Mouse (Mus musculus): Measurements from ENCODE around the gene Hoxd3. TPM values are rescaled to one million over a fixed set of nuclear protein-coding genes. Genes with fewer than 3 reads are reported as not detected.

Hoxd3 gene
- polyA plus RNA-seq, 1 experiment from 2014 or later, result not detected

DNA sequence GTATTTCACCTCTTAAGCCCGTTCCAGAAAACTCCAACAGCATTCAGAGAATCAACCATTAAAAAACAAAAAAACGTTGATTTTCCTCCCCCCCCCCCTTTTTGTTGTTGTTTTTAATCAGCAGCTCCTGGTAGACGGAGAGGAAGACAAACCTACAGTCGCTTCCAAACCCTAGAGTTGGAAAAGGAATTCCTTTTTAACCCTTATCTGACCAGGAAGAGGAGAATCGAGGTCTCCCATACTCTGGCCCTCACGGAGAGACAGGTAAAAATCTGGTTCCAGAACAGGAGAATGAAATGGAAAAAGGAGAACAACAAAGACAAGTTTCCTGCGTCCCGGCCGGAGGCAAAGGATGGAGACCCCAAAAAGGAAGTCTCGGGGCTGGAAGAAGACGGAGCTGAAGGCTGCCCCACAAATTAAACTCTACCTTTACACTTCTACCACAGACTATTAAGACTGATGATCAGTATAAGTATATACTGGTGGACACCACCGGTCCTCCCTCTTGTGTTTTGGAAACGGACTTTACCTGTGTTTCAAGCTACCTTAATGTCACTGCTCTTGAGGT lies 5.2 kb upstream of the Hoxd3 start:
- Histone ChIP-seq H3K36me3 (ENCODE audit: control insufficient read depth, insufficient read depth, low read length) (no peaks in the 10 kb centered on the region), H3K27me3 (ENCODE audit: control insufficient read depth, insufficient read depth, low read length) (peaks cover 94% of the 10 kb centered on the region), H3K4me3 (replicated peaks; ENCODE audit: low read depth, low read length) (no peak overlapping the region), H3K9me3 (ENCODE audit: control insufficient read depth, low read length) (no peaks in the 10 kb centered on the region), H3K4me2 (ENCODE audit: low read length) (no peak overlapping the region), H3K4me1 (ENCODE audit: control insufficient read depth, insufficient read depth, low read length) (no peaks in the 10 kb centered on the region), H3K27ac (replicated peaks; ENCODE audit: low read depth, low read length) (no peak overlapping the region), H3K9ac (replicated peaks; ENCODE audit: low read length) (no peak overlapping the region)
- ATAC-seq (ENCODE audit: low FRiP score, low TSS enrichment) (no peak), DNase-seq (no peak)
- WGBS, result 2% methylated on average over 13 of the region's 13 CpGs

GRCm38 (mm10) chr2:74707599-74707998 lies 4.1 kb upstream of the Hoxd3 start:
- ATAC-seq (ENCODE audit: low FRiP score, low TSS enrichment), result no peak
- Histone ChIP-seq H3K4me3 (replicated peaks; ENCODE audit: low read depth, low read length) (no peak overlapping the region), H3K36me3 (ENCODE audit: control insufficient read depth, insufficient read depth, low read length) (no peaks in the 10 kb centered on the region), H3K4me2 (ENCODE audit: low read length) (no peak overlapping the region), H3K4me1 (ENCODE audit: control insufficient read depth, insufficient read depth, low read length) (0 out of 2 replicates have a peak, but pooled peaks cover 4% of the 10 kb centered on the region), H3K27me3 (ENCODE audit: control insufficient read depth, insufficient read depth, low read length) (peaks cover 96% of the 10 kb centered on the region), H3K27ac (replicated peaks; ENCODE audit: low read depth, low read length) (no peak overlapping the region), H3K9ac (replicated peaks; ENCODE audit: low read length) (no peak overlapping the region), H3K9me3 (ENCODE audit: control insufficient read depth, low read length) (no peaks in the 10 kb centered on the region)
- no peak for DNase-seq
- WGBS, result 7% methylated on average over 7 of the region's 7 CpGs

DNA sequence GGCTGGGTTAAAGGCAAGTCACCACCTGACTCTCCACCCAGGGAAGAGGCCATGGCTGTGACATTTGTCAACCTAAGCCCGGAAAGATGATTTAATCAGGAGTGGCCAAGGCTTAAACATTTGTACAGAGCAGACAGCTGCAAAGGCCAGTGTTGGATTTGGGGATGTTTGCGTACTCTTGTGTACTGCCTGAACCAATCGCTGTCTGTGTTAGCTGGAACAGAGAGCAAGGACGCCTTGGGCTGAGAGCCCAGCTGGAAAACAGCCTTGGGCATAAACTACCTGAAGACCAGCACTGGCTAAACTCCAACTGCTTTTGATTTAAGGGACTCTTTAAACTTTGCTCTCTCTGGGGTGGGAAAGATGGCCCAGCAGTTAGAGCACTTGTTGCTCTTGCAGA lies 3.1 kb upstream of the Hoxd3 start:
- Histone ChIP-seq H3K27ac (replicated peaks; ENCODE audit: low read depth, low read length) (no peak overlapping the region), H3K27me3 (ENCODE audit: control insufficient read depth, insufficient read depth, low read length) (peaks cover 96% of the 10 kb centered on the region), H3K36me3 (ENCODE audit: control insufficient read depth, insufficient read depth, low read length) (no peaks in the 10 kb centered on the region), H3K9me3 (ENCODE audit: control insufficient read depth, low read length) (no peaks in the 10 kb centered on the region), H3K4me2 (ENCODE audit: low read length) (no peak overlapping the region), H3K9ac (replicated peaks; ENCODE audit: low read length) (no peak overlapping the region), H3K4me3 (replicated peaks; ENCODE audit: low read depth, low read length) (no peak overlapping the region), H3K4me1 (ENCODE audit: control insufficient read depth, insufficient read depth, low read length) (0 out of 2 replicates have a peak, but pooled peaks cover 4% of the 10 kb centered on the region)
- 2% methylated on average over 4 of the region's 4 CpGs for WGBS
- no peak for ATAC-seq (ENCODE audit: low FRiP score, low TSS enrichment)
- DNase-seq, result no peak

- WGBS, result 5% methylated on average over 5 of the region's 5 CpGs
- H3K36me3 ChIP-seq (ENCODE audit: control insufficient read depth, insufficient read depth, low read length), result no peaks in the 10 kb centered on the region
- no peak overlapping the region for H3K9ac ChIP-seq (replicated peaks; ENCODE audit: low read length)
- DNase-seq, result no peak
- no peak for ATAC-seq (ENCODE audit: low FRiP score, low TSS enrichment)
- H3K9me3 ChIP-seq (ENCODE audit: control insufficient read depth, low read length), result no peaks in the 10 kb centered on the region
- H3K4me1 ChIP-seq (ENCODE audit: control insufficient read depth, insufficient read depth, low read length), result 0 out of 2 replicates have a peak, but pooled peaks cover 4% of the 10 kb centered on the region
- H3K27me3 ChIP-seq (ENCODE audit: control insufficient read depth, insufficient read depth, low read length), result peaks cover 96% of the 10 kb centered on the region
- H3K4me3 ChIP-seq (replicated peaks; ENCODE audit: low read depth, low read length), result no peak overlapping the region
- no peak overlapping the region for H3K4me2 ChIP-seq (ENCODE audit: low read length)
- no peak overlapping the region for H3K27ac ChIP-seq (replicated peaks; ENCODE audit: low read depth, low read length)
Observed at GRCm38 (mm10) chr2:74709465-74710419, 2.0 kb upstream of the Hoxd3 start.

DNA sequence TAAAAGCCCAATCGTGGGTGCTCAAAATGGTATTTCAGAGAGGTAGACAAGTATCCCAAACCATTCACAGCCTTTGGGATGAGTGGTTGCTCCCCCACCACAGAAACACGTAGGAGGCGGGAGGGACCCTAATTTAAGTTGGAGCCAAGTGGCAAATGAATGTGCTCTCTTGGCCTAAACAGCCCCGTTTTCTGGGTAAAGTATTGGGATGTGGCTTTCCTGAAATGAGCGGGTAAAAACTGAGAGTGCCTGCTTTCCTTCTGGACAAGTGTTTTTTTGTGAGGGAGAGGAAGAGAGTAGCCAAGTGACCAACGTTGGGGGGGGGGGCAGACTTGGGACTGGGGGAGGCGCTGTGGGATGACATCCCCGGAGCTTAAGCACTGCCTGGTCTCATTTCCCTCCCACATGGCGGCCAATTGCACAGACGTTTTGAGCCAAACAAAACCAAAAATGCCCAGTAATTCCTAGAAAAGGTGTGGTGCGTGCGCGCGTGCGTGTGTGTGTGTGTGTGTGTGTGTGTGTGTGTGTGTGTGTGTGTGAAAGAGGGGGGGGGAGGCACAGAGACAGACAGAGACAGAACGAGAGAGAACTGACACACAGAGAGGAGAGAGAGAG lies 691 bp upstream of the Hoxd3 start:
- no peak overlapping the region for H3K9ac ChIP-seq (replicated peaks; ENCODE audit: low read length)
- H3K27ac ChIP-seq (replicated peaks; ENCODE audit: low read depth, low read length), result no peak overlapping the region
- ATAC-seq (ENCODE audit: low FRiP score, low TSS enrichment), result no peak
- DNase-seq, result no peak
- H3K4me3 ChIP-seq (replicated peaks; ENCODE audit: low read depth, low read length), result no peak overlapping the region
- 0 out of 2 replicates have a peak, but pooled peaks cover 4% of the 10 kb centered on the region for H3K4me1 ChIP-seq (ENCODE audit: control insufficient read depth, insufficient read depth, low read length)
- H3K36me3 ChIP-seq (ENCODE audit: control insufficient read depth, insufficient read depth, low read length), result no peaks in the 10 kb centered on the region
- no peak overlapping the region for H3K4me2 ChIP-seq (ENCODE audit: low read length)
- 2% methylated on average over 16 of the region's 16 CpGs for WGBS
- H3K27me3 ChIP-seq (ENCODE audit: control insufficient read depth, insufficient read depth, low read length), result peaks cover 98% of the 10 kb centered on the region
- no peaks in the 10 kb centered on the region for H3K9me3 ChIP-seq (ENCODE audit: control insufficient read depth, low read length)

DNA sequence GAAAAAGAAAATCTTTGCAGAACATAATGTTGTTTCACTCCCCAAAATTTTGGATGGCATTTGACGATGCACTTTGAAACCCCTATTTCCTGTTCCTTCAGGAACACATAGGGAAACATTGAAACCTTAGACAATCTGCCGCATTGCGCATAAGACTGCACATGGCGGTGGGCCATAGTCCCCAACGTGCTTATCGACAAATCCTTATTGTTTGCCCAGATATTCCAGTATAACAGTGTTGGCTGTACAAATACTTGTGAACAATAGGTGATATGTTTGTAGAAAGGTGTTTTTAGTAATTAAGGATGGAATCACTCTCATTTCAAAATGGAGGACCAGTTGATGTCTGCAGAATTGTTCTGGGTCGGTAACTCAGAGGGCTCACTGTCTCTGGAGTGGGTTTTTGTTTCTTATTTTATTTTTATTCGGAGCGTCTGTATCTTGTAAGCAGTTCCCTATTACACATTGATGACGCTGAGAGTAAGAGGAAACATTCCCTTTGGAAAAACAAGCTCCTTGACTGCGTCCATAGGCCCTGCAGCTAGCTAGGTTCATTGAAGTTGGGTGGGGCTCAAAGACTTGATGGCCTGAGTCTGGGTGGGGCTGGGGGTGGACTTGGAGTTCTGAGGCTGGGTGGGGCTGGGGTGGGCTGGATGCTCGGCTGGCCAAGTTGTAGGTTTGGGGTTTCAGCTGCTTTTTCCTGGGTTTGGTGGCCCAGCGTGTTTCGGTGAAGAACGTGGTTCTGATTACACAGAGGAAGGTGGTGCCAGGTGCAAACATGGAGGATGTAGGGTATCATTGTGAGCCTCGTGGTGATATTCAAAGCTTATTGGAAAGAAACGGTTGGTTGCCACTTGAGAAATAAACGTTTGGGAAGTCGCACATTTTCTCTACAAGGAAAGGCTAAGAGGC lies 1.8 kb downstream of the Hoxd3 start:
- H3K27me3 ChIP-seq (ENCODE audit: control insufficient read depth, insufficient read depth, low read length), result peaks cover 100% of the 10 kb centered on the region
- H3K9ac ChIP-seq (replicated peaks; ENCODE audit: low read length), result no peak overlapping the region
- H3K4me1 ChIP-seq (ENCODE audit: control insufficient read depth, insufficient read depth, low read length), result 0 out of 2 replicates have a peak, but pooled peaks cover 4% of the 10 kb centered on the region
- no peak overlapping the region for H3K27ac ChIP-seq (replicated peaks; ENCODE audit: low read depth, low read length)
- H3K4me2 ChIP-seq (ENCODE audit: low read length), result no peak overlapping the region
- no peak for DNase-seq
- no peak for ATAC-seq (ENCODE audit: low FRiP score, low TSS enrichment)
- H3K9me3 ChIP-seq (ENCODE audit: control insufficient read depth, low read length), result no peaks in the 10 kb centered on the region
- no peaks in the 10 kb centered on the region for H3K36me3 ChIP-seq (ENCODE audit: control insufficient read depth, insufficient read depth, low read length)
- no peak overlapping the region for H3K4me3 ChIP-seq (replicated peaks; ENCODE audit: low read depth, low read length)
- 3% methylated on average over 19 of the region's 19 CpGs for WGBS

DNA sequence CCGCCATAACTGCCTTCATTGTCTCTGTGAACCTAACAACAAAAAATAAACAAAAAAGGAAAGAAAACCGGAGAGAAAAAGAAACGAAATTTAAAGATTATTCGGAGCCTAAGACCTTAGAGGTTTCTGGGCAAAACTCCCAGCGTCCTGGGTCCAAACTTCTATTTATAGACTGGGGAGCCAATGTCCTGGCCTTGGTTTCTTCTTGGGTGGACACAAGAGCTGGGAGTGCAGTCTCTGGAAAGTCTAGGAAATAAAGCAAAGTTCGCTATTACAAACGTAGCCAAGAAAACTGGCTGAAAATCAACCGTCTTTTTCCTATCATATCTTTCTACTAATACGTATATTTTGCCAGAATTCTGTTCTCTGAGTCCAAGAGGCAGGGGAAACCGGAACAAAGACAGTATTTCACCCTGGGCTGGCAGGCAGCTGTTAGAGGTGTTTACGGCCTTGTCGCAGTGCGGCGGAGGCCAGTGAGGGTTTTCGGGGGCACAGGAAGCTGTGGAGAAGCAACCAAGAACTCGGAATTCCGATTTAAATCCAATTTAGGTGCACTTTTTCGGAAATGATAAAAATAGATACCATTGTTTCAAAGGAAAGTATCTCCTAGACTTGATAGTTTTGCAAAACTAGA lies 2.5 kb downstream of the Hoxd3 start:
- H3K4me2 ChIP-seq (ENCODE audit: low read length), result no peak overlapping the region
- H3K4me3 ChIP-seq (replicated peaks; ENCODE audit: low read depth, low read length), result no peak overlapping the region
- ATAC-seq (ENCODE audit: low FRiP score, low TSS enrichment), result no peak

GRCm38 (mm10) chr2:74714881-74715280 lies 3.2 kb downstream of the Hoxd3 start:
- 0 out of 2 replicates have a peak, but pooled peaks cover 4% of the 10 kb centered on the region for H3K4me1 ChIP-seq (ENCODE audit: control insufficient read depth, insufficient read depth, low read length)
- H3K4me3 ChIP-seq (replicated peaks; ENCODE audit: low read depth, low read length), result no peak overlapping the region
- WGBS, result under 1% methylated on average over 14 of the region's 14 CpGs
- no peak overlapping the region for H3K4me2 ChIP-seq (ENCODE audit: low read length)
- H3K36me3 ChIP-seq (ENCODE audit: control insufficient read depth, insufficient read depth, low read length), result no peaks in the 10 kb centered on the region
- ATAC-seq (ENCODE audit: low FRiP score, low TSS enrichment) (no peak), DNase-seq (no peak)
- no peak overlapping the region for H3K27ac ChIP-seq (replicated peaks; ENCODE audit: low read depth, low read length)
- peaks cover 100% of the 10 kb centered on the region for H3K27me3 ChIP-seq (ENCODE audit: control insufficient read depth, insufficient read depth, low read length)
- H3K9me3 ChIP-seq (ENCODE audit: control insufficient read depth, low read length), result no peaks in the 10 kb centered on the region
- no peak overlapping the region for H3K9ac ChIP-seq (replicated peaks; ENCODE audit: low read length)

More for the DNA sequence above, 2.5 kb downstream of the Hoxd3 start:
- H3K4me1 ChIP-seq (ENCODE audit: control insufficient read depth, insufficient read depth, low read length), result 0 out of 2 replicates have a peak, but pooled peaks cover 4% of the 10 kb centered on the region
- no peak overlapping the region for H3K27ac ChIP-seq (replicated peaks; ENCODE audit: low read depth, low read length)
- H3K9ac ChIP-seq (replicated peaks; ENCODE audit: low read length), result no peak overlapping the region
- no peaks in the 10 kb centered on the region for H3K9me3 ChIP-seq (ENCODE audit: control insufficient read depth, low read length)
- H3K27me3 ChIP-seq (ENCODE audit: control insufficient read depth, insufficient read depth, low read length), result peaks cover 100% of the 10 kb centered on the region
- H3K36me3 ChIP-seq (ENCODE audit: control insufficient read depth, insufficient read depth, low read length), result no peaks in the 10 kb centered on the region
- 3% methylated on average over 18 of the region's 18 CpGs for WGBS
- no peak for DNase-seq

Data from midbrain, embryonic 14.5 days (tissue).